Mouse (Mus musculus) c-Kit-positive CD71-negative TER-119-negative erythroid progenitor cells, embryonic 14.5 days (primary cell): Measurements from ENCODE around the gene Aspn.
"Not testable (repeated sequence)": the region's sequence is repeated elsewhere in the genome, so short reads cannot be mapped to it uniquely, and the experiment has no call there.

ENCODE experiments used
- DNase-seq: peaks from one replicate; pipeline ENCODE4 v3.0.0-alpha.2; 2013; ENCODE audit warnings: low read depth

The Aspn gene

DNA sequence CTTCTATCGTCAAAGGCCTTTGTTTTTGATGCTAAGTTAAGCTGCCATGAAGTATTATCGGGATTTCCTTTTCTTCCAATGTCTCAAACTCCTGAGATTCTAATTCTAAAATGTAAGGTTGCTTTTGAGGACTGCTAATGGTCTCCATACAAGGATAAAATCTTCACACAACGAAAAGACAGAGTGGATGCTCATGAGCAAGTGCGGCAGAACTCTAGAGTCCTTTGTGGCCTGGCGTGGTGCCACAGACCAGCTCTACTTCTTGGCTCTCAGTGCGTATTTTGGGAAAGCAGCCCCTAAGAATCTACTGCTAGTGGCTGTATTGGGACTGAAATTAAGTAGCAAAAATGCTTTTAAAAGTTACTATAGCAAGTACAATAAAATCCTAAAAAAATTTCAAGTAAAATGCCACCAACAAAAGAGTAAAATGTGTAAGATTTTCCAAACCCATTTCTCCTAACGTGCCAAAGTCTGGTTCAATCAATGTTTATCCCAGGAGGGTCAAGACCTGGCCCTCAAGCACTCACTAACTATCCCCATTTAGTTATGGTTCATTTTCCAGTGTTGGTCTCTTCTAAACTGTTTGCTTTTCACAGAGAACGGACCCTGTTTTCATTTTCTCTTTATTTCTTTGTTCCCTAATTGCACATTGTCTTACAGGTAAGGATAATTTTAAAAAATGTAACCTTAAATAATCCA, 40.2 kb downstream of the Aspn start:
- no peak for DNase-seq

DNA sequence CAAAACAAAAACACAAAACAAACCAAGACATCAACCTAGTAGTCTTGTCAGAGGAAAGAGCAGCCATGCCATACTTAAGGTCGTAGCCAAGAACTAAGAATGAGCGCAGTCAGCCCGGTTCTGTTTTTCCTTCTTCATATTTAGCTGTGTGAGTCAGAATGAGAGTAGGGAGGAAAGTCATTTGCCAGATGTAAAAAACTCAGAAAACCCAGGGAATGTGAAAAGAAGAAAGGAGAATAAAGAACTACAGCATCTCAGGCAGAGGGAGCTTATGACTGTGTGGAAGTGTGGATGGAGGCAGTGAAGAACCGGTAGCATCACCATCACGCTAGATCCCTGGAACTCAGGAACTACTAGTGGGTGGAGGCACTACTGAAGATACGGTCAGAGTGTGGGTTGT, 41.8 kb downstream of the Aspn start:
- no peak for DNase-seq

DNA sequence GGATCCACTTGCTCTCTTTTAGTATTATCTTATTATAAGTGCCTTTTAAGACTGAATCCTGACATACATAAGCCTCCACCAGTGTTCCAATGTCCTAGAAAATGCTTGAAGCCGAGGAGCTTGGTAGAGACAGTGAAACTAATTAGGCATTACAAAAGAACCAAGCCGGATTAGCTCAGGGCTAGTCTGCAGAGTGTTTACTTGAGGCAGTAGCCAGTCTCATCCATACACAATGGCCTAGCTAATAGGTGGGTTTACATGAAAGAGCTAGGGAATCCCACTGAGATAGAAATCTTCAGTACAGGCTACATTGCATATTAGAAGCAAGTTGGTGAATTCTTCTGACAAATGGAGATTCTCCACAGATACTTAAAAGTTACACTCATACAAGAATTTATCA, 58.3 kb downstream of the Aspn start:
- DNase-seq: not testable (repeated sequence)

DNA sequence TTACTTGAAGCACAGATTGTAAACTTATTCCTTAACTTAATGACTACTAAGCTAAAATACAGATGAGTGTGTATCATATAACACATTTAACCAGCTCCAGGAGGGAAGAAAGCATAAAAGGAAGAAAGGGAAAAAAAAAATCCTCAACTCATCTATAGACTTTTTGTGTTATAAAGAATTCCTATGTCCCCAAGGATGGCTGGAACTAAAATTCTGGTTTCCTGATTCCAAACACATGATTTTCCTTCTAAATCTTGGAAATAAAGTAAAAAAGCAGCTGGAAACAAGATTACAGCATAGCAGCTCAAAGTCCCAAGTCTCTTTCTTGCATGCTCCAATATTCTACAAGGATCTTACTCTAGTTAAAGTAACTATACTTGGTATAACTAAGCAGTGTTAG, 59.4 kb downstream of the Aspn start:
- DNase-seq: no peak

DNA sequence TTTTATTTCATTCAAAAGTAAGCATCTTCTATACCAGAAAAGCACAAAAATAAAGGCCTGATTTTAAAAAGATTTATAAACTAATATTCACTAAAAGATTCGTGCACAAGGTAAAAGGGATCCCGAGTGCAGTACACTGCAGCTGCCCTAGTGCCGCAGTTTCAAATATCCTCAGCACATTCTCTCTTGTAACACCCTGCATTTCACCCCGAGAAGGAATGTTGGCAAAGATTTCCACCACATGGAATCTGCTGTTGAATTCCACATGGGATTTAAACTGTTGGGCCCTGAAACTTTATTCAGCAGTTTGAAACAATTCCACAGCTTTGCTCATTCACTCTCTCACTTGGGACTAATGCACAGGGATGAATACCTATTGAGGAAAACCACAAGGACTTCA, 63.5 kb downstream of the Aspn start, which contains the start of gene Ogn:
Gene Ogn (plus strand): TSS at position 333 of the 400 bp plus-strand sequence.
- no peak for DNase-seq

DNA sequence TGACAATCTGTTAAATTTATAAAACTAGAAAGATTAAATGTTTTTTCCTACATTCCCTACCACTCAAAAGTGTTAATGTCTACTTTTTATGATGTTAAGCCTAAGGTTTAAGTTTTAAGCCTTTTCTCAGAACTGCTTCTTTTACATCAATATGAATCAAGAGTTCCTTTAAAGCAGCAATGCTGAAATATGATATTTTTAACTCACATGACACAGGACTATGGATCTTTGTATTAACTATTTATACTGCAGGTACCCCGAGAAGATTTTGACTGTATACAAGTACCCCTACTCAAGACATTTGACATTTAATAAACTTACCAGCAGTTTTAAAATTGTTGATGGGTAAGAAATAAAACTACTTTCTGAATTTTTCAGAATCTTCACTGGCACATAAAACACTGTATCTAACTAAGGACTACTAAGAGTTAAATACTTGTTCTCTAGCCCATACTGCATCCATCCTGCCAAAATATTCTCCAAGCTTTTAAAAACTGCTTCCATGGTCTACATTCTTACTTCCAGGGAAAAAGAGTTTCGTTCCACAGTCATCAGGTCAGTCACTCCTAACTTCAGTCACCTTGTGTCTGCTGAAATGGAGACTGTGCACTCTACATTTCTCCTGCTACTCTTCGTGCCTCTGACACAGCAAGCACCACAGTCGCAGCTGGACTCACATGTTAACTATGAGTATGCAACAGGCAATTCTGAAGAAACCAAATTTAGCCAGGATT, 64.5 kb downstream of the Aspn start:
- DNase-seq: no peak

DNA sequence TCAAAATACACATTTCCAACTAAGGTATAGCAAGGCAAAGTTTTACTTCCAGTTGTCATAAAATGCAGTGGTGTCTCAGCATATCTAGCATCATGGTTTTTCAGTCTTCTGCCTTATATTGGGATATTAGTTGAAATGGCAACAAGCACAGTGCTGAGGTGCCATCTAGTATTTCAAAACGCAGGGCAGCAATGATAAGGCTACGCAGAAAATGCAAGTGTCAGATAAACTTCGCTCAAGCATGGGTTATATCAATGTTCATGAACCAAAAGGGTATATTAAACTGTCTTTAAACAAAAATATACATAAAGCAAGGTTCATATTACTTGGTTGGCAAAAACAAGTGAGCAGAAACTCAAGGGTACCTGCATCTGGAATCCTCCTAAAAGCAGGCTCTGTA, 72.8 kb downstream of the Aspn start:
- no peak for DNase-seq
